Mouse (Mus musculus) brain, embryonic 14.5 days (tissue): ENCODE results near the gene Stard10.

ENCODE experiments used
- CTCF ChIP-seq: fragments of 200-500 bp; IDR thresholded peaks from 2 replicates; pipeline ENCODE4 v1.5.1; 2012; ENCODE audit warnings: inconsistent platforms, mild to moderate bottlenecking, moderate library complexity, borderline replicate concordance; ENCODE audit not compliant: insufficient read depth, insufficient read length; ENCODE audit errors: extremely low read depth
- POLR2A ChIP-seq: fragments of 200-500 bp; IDR thresholded peaks from 2 replicates; pipeline ENCODE4 v1.6.1; 2012; ENCODE audit warnings: mild to moderate bottlenecking, inconsistent platforms, borderline replicate concordance; ENCODE audit not compliant: poor library complexity, insufficient read depth, insufficient read length, severe bottlenecking; ENCODE audit errors: extremely low read depth

- TF ChIP-seq CTCF (no peak), POLR2A (no peak)
Observed at GRCm38 (mm10) chr7:101378285-101378684, 61.4 kb downstream of the Stard10 start.
